Mouse (Mus musculus): Measurements from ENCODE around the gene Ryr2.

DNA sequence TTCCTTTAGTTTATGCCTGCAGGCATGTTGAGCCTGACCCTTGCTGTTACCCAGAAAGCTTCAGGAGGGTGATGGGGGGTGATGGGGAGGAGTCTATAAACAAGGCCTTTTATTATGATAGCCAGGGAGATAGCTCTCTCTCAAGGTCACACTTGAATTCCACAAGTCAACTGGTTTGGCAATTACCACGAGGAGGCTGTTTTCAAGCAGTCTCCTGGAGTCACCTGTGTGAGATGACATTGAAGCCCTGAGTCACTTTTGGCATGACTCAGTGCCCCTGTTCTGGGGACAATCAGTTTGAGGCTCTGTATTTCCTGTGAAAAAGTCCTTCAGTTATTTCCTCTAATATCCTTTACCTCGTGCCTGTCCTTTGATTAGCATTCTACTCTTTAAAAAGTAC is 573.5 kb downstream of the Ryr2 start:
- TF ChIP-seq CTCF (conservative IDR thresholded peaks at IDR 0.05 in 1 of 2, IDR thresholded peaks at IDR 0.05 in 1 of 2; ENCODE audit: low read depth in 2 of 2, low read length in 2 of 2) (no peak), CHD2 (IDR thresholded peaks at IDR 0.05; ENCODE audit: low read length) (no peak), POLR2A (IDR thresholded peaks at IDR 0.05; ENCODE audit: low read depth, low read length) (no peak), MAFK (IDR thresholded peaks at IDR 0.05; ENCODE audit: insufficient replicate concordance, low read length) (no peak), CHD1 (IDR thresholded peaks at IDR 0.05; ENCODE audit: low read depth, low read length) (no peak), TCF12 (IDR thresholded peaks at IDR 0.05; ENCODE audit: low read depth, low read length) (no peak), USF1 (IDR thresholded peaks at IDR 0.05; ENCODE audit: low read depth, low read length) (no peak), JUN (IDR thresholded peaks at IDR 0.05; ENCODE audit: insufficient read depth, low read depth, low read length) (no peak), UBTF (IDR thresholded peaks at IDR 0.05; ENCODE audit: low read depth, low read length) (no peak), NRF1 (IDR thresholded peaks at IDR 0.05; ENCODE audit: low read depth, low read length) (no peak)

All from CH12.LX (cell line).